Mouse (Mus musculus) heart, postnatal 36 days (tissue): ENCODE measurements at regions not wholly inside any gene's neighbourhood (a gene's known extent, or its start where the extent isn't known, plus 50 kb on each side); places are given as distances from the start of the nearest gene placed in this dataset.

Experiments
- DNase-seq, 2 experiments: peaks; one replicate each; pipeline ENCODE4 v3.0.0; 2021 to 2022
- intact Hi-C: fragments of 180-260 bp; cut with DNase I; formaldehyde crosslinking; loops from one replicate; pipeline ENCODE4 v1.15.1; 2025

- no peak for DNase-seq
- intact Hi-C loops: no loop called here
These were observed 528.0 kb upstream of the Nr5a2 start for GRCm38 (mm10) chr1:137488226-137488625.

DNA sequence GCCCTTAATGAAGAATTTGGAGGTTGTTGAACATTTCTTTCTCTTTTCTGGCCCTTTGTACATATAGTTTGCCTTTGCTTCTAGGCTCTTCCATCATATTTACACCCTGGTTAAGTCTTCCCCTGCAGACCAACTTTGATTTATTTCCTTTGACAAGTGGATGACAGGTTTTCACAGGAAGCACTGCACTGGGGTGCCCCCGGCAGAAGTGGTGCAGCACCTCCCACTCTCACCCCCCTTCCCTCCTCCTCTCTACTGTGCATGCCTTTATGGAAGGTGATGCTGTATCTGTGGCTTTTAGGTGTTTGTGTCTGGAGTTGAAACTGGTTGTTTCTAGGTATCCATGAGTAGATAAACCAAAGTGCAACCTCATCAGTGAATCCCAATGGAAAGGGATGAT, 518.2 kb upstream of the Nr5a2 start:
- intact Hi-C loops: no loop called here
- DNase-seq: no peak

DNA sequence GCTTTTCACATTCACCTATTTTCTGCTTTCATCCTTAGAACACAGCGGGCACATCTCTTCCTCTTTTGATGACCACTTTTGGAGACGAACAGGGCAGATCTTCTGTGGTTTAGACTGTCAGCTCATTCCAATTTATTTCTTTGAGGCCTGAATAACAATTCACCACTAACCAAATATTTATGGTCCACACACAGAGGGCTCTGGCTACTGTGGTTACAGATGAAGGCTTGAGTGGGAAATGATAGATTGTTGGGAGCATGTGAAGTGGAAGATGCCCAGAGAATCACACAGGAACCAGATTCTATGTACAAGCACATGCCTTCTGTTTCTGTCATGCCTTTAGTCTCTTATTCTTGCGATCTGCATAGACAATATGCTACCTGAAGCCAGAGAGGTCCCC, 517.0 kb upstream of the Nr5a2 start:
- intact Hi-C loops: no loop called here
- no peak for DNase-seq

DNA sequence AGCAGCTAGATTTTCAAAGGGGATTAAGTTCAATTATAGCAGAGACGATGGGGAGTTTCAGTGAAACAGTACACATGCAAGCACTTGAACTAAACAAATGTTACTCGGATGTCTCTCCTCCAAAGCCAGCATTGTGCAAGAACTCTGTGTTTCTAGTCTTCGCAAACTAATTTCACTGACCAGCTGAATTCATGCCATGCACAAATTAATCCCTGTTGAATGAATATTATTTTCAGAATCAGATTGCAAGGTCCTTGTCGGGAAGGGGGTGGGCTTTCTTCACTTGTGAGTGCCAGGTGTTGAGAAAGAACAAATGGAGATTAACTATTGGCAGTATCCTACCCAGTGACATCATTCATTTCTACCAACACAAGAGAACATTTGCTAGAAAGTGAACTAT, 514.6 kb upstream of the Nr5a2 start:
- intact Hi-C loops: no loop called here
- no peak for DNase-seq

DNA sequence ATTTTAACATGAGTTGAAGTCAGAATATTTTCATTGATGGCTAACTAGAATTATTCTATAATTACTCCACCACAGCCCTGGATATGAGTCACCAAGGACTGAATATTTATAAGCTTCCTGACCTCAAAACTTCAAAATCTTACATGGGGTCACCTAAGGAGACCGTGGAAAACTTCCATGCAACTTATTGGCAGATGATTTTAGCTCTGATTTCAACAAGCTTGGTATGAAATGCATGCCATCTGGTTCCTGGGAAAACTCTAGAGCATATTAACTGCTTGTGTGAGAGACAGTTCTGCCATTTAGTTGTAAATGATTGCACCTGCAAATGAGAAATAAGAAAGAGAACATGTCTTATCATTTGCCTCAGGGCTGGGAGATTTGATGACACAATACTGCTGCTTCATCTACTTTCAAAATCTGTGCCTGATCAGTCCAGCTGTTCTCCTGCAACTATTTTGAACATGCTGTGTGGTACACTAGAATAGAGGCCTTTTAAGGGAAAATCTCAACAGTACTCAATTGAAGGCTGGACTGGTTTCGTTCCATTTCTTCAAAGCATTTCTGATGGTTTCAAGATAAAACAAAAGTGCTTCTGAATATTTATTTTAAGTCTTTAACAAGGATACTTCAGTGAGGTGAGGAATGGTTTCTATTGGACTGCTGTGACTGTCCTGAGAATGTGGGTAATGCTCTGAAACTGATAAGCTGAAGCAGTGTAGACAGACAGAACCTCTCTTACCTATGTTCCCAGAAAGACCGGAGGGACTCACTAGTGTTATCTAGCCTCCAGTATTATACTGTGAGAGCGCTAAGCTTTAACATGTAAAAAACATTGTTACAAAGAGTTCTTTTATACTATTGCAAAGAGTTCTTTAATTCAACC, 513.8 kb upstream of the Nr5a2 start:
- DNase-seq: no peak
- intact Hi-C loops: no loop called here

DNA sequence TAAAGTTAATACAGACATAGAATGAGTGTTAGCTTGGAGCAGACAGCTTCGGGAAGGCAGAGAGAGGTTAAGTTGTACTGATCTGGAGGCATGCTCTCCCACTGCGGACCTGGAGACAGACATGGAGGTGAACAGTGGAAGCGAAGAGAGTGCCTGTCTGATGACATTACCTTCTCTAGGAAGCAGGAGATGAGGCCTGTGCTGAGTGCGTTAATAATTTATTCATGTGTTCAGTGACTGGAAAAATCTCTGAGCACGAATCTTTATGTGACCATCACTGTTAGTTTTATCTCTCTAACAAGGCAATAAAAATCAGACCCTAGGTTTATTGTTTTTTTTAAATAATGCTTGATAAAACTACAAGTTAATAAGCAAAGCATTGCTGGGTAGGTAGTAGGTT, 504.7 kb upstream of the Nr5a2 start:
- intact Hi-C loops: no loop called here
- DNase-seq: no peak

- no peak for DNase-seq
- intact Hi-C loops: no loop called here
These were observed 500.9 kb upstream of the Nr5a2 start for GRCm38 (mm10) chr1:137461189-137461588.

GRCm38 (mm10) chr1:137453446-137454208, 493.4 kb upstream of the Nr5a2 start:
- intact Hi-C loops: no loop called here
- DNase-seq: no peak

DNA sequence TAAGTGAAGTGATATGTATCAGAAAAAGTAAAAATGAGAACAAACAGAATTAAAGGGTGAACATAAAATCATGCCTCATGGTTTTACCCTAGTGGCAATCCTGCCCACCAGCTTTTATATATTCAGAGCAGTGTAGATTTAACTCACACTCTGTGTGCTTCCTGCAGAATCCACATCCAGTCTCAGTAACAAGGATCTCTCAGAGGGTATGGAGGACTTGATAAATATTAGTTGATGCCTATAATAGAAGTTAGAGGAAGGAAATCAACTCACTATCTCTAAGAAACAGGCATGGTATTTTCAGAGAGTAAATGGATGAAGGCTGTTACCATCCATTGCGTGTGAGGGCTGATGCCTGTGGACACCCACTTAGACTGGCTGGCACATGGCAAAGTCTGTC, 492.5 kb upstream of the Nr5a2 start:
- intact Hi-C loops: no loop called here
- no peak for DNase-seq

GRCm38 (mm10) chr1:137446497-137446896, 486.2 kb upstream of the Nr5a2 start:
- no peak for DNase-seq
- intact Hi-C loops: no loop called here

GRCm38 (mm10) chr1:137428110-137428509, 467.9 kb upstream of the Nr5a2 start:
- intact Hi-C loops: no loop called here
- DNase-seq: no peak

GRCm38 (mm10) chr1:137418388-137418787, 458.1 kb upstream of the Nr5a2 start:
- intact Hi-C loops: no loop called here
- DNase-seq: no peak

GRCm38 (mm10) chr1:137396736-137397135, 436.5 kb upstream of the Nr5a2 start:
- intact Hi-C loops: no loop called here
- DNase-seq: no peak

- DNase-seq: no peak
- intact Hi-C loops: no loop called here
These were observed 427.3 kb upstream of the Nr5a2 start for GRCm38 (mm10) chr1:137387509-137387908.

DNA sequence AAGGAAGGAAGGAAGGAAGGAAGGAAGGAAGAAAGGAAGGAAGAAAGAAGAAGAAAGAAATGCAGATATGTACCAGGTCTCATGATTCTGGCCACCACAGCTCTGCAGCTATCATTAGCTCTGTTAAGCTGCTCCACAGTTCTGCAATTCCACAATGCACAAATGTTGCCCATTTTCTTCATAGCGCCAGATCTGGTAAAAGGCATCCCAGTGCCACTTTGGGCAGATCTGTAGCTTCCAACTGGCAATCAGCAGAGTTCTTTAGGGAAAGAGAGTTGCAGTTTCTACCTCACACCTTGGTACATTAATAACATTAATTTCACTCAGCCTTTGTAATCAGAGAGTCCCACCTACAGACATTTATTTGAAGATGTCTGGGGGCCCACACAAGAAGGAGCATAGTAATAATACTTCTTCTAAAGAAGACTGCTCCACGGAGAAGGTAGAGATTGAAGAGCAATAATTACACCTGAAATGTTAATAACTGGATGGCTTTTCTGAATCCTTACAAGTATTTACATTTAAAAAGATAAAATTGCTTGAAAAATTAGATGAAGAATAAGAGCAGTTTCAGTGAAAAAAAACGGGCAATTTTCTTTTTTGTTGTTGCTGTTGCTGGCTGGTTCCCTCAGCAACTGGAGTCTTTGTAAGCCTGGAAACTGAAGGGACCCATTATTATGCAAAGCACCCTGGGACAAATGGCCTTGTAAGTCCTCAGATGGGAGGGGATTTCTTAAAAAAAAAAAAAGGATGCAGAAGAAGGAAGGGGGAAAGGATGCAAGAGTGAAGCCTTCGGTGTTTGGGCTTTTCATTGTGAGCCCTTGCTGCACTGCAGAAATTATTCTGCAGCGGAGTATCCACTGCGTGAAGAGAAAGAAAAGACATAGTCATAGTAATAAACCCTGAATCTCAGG, 418.1 kb upstream of the Nr5a2 start:
- DNase-seq: no peak
- intact Hi-C loops: no loop called here

DNA sequence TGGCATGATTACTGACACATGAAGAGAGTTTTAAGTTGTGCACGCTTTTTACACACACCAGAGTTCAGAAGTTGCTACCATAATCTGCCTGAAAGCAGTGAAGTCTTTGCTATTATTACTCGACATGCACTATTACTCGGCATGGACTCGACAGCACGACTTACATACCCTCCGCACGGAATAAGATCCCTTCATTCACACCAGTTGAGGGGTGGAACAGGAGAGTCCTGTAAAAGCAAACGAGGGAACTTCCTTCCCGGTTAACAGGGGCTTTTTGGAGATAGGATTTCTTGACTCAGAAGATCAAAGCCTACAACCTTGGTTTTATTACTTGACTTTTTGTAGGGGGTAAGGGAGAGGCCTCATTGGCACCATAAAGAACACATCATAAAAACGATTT, 416.4 kb upstream of the Nr5a2 start:
- intact Hi-C loops: no loop called here
- DNase-seq: no peak

GRCm38 (mm10) chr1:137374641-137375040, 414.4 kb upstream of the Nr5a2 start:
- DNase-seq: no peak
- intact Hi-C loops: no loop called here

DNA sequence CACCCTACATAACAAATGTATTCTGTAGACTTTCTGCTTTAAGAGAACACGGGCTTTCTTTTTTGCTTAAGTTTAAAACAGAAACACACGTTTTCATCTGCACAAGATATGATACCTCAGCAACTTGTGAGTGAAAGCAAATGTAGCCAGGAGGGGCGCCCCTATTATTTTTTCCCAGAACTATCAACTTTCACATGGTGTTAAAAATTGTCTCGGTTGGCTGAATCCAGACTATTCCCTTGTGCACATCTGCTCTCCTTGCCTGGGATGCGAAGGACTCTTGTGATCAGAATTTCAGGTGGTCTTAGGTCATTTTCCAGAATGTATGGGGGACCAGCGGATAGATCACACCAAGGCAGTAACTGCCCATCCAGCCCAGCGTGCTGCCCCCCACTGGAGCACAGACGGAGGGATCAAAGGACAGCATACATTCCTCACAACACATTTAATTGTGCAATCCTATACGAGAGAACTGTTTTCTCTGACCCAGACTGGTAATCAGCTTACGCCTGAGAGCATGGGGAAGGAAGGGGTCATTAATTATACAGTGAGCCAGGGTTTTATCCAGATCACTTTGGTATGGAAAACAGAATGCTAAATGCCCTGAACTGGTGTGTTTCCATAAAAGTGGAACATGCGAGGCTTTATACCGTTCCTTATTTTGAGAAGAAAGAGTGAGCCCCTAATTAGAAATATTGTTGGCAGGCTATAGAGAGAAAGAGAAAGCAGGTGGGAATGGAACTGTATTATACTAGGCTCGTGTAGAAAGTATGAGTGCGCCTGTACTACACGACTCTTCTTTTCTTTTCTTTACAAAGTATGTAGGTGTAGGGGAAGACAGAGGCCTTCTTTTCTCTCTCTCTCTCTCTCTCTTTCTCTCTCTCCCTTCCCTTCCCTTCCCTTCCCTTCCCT, 413.5 kb upstream of the Nr5a2 start:
- no peak for DNase-seq
- intact Hi-C loops: no loop called here

DNA sequence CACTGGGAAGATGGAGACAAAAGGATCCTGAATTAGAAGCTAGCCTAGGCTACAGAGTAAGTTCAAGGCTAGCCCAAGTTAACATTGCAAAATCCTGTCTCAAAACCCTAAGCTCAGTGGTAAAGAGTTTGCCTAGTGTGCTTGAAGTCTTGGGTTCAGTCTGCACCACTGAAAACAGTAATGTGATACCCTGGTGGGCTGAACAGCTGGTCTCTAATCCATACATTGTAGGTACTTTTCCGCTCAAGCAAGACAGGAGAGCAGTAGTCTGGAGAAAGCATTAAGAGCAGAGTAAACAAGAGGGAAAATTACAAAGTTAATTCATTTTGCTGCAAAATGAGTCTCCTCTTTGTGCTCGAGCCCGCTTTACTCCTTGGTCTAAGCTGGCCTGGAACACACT, 412.0 kb upstream of the Nr5a2 start:
- DNase-seq: no peak
- intact Hi-C loops: no loop called here

GRCm38 (mm10) chr1:137364396-137364795, 404.1 kb upstream of the Nr5a2 start:
- intact Hi-C loops: no loop called here
- DNase-seq: no peak
